Comparison of ENCODE assay signal across 23 mouse cellular contexts in the genomic region with DNA sequence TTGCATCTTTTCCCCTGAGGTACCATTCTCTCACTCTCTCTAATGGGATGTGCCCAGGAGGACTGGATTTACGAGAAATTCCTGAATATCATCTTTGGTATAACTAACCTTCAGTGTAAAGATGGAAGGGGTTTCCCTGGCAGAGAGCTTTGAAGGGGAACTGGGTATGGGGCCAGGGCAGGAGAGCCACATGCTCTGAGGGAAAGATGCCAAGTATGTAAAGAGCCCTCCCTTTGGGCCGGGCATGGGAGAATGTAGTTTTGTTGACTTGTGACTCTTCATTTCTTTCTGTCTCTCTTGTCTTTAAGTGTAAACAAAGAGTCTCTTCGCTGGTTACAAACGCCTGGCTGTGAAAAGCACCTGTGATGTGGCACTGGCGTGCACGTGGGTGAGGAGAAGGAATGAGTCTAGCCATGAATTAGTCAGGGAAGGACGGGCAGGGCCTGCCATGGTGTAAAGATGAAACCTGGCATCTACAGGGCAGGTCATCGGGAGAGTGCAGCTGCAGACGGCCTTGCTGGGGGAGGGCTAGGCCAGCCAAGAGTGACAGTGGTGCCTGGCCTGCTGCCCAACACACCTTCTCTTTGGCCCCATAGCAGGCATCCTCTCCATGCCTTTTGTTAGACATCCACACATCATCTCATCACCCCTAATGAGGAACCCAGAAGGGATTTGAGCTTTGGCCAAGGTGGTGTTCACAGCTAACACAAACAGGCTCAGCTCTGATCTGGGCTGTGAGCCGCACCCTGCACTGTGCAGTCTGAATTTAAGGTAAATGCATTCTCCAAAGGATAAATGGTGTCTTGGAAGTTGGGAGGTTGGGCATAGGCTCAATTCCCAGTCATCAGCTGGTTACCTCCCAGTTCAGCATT. TPM values are rescaled to one million over a fixed set of nuclear protein-coding genes. Genes with fewer than 3 reads are reported as not detected.
A peak's percentile ranks its signal among the peaks of the same experiment; 100 is the strongest.
DNase-seq lines count a peak whose midpoint lies in the region; ATAC-seq lines count a peak whose summit lies in the region.
"Had no signal": no experiment of that assay in that cellular context is flagged by ENCODE, and none has a peak within 500 bp of the region (broad histone marks: within the 10 kb centered on the region; RNA-seq: fewer than 3 reads in every experiment).

No protein-coding gene starts in this region.

- H3K4me3 ChIP-seq in hindbrain, embryonic 14.5 days (replicated peaks; ENCODE audit: low read length), result no peak overlapping the region
- no peak overlapping the region for H3K4me3 ChIP-seq in hindbrain, embryonic 10.5 days
- peak overlapping the region; percentile 70 for H3K4me3 ChIP-seq in megakaryocyte, embryonic 14.5 days (replicated peaks)
- H3K4me3 ChIP-seq: embryonic facial prominence, embryonic 10.5 days; gastrocnemius, adult 2 months; heart, embryonic 12.5 days had no signal

- H3K27ac ChIP-seq in hindbrain, embryonic 14.5 days, result 0 out of 2 replicates have a peak overlapping the region, but pooled peaks have one; percentile 11
- no peak overlapping the region for H3K27ac ChIP-seq in hindbrain, embryonic 10.5 days
- H3K27ac ChIP-seq: embryonic facial prominence, embryonic 10.5 days; gastrocnemius, adult 2 months had no signal

- H3K4me2 ChIP-seq in hindbrain, embryonic 14.5 days (replicated peaks), result no peak overlapping the region
- H3K4me2 ChIP-seq: heart, embryonic 12.5 days had no signal

- peaks cover 9% of the 10 kb centered on the region; the same call in 1 of the 2 replicates for H3K4me1 ChIP-seq in hindbrain, embryonic 14.5 days (replicated peaks; ENCODE audit: control insufficient read depth, insufficient read depth, low read length)
- H3K4me1 ChIP-seq in hindbrain, embryonic 10.5 days (replicated peaks), result no peaks in the 10 kb centered on the region
- H3K4me1 ChIP-seq in megakaryocyte, embryonic 14.5 days, result no peaks in the 10 kb centered on the region

- 73% methylated on average over 10 of the region's 10 CpGs for WGBS in hindbrain, embryonic 14.5 days
- WGBS in hindbrain, embryonic 10.5 days, result 88% methylated on average over 10 of the region's 10 CpGs

- H3K9me3 ChIP-seq in hindbrain, embryonic 14.5 days (ENCODE audit: control insufficient read depth, low read length), result no peaks in the 10 kb centered on the region
- 0 out of 2 replicates have a peak, but pooled peaks cover 4% of the 10 kb centered on the region for H3K9me3 ChIP-seq in hindbrain, embryonic 10.5 days
- H3K9me3 ChIP-seq in megakaryocyte, embryonic 14.5 days, result peaks cover 15% of the 10 kb centered on the region
- H3K9me3 ChIP-seq: embryonic facial prominence, embryonic 10.5 days had no signal

- no peaks in the 10 kb centered on the region for H3K27me3 ChIP-seq in hindbrain, embryonic 14.5 days (ENCODE audit: control insufficient read depth, insufficient read depth, low read length)
- no peaks in the 10 kb centered on the region for H3K27me3 ChIP-seq in hindbrain, embryonic 10.5 days (ENCODE audit: insufficient read depth, poor library complexity, severe bottlenecking)
- no peaks in the 10 kb centered on the region for H3K27me3 ChIP-seq in megakaryocyte, embryonic 14.5 days (replicated peaks)
- H3K27me3 ChIP-seq: heart, embryonic 12.5 days; Patski had no signal

- peak; percentile 35 to 38 for DNase-seq in cerebellum, postnatal 14 days
- no peak for DNase-seq in cerebellum, postnatal 4 days (ENCODE audit: low spot score in 2 of 2)
- DNase-seq in hindbrain, embryonic 14.5 days (ENCODE audit: low spot score), result no peak
- DNase-seq in hindbrain, embryonic 10.5 days (ENCODE audit: low spot score), result no peak
- DNase-seq: adrenal gland, adult 2 months; adrenal gland, postnatal 25 days; cerebellum, adult 2 months; cerebellum, postnatal 25 days; gastrocnemius, adult 2 months; gastrocnemius, postnatal 25 days; kidney, adult 11 months; kidney, adult 9 months had no signal

- no peak for ATAC-seq in hindbrain, embryonic 14.5 days (ENCODE audit: low FRiP score)
- ATAC-seq in megakaryocyte, adult 5-6 weeks (ENCODE audit: poor library complexity, severe bottlenecking), result no peak
- ATAC-seq in erythroid progenitor cell, adult 5-6 weeks (replicated peaks; ENCODE audit: low FRiP score, poor library complexity, severe bottlenecking), result no peak
- no peak for ATAC-seq in inflammation-experienced regulatory T-cells, adult 6 months
- ATAC-seq: Patski had no signal

- H3K36me3 ChIP-seq in hindbrain, embryonic 14.5 days (replicated peaks; ENCODE audit: control insufficient read depth, insufficient read depth), result peaks cover 2% of the 10 kb centered on the region; the same call in 1 of the 2 replicates
- no peaks in the 10 kb centered on the region for H3K36me3 ChIP-seq in hindbrain, embryonic 10.5 days
- H3K36me3 ChIP-seq in megakaryocyte, embryonic 14.5 days (replicated peaks; ENCODE audit: low read length), result peaks cover 95% of the 10 kb centered on the region
- H3K36me3 ChIP-seq: embryonic facial prominence, embryonic 10.5 days had no signal

- H3K9ac ChIP-seq in hindbrain, embryonic 14.5 days, result no peak overlapping the region
- H3K9ac ChIP-seq: heart, embryonic 12.5 days had no signal

RNA-seq across cellular contexts. Expression of gene Cacng5, which starts 40.6 kb away (rescaled TPM):
- 7.1 and 8.7 TPM in 2 replicates for polyA plus RNA-seq in hindbrain, embryonic 14.5 days (2014; fragmentation: Nextera tagmentation; extraction: Ambion mirVana)
- 0.66 and 1.2 TPM in 2 replicates for polyA plus RNA-seq in hindbrain, embryonic 10.5 days (2016; fragmentation: Nextera tagmentation; extraction: Ambion mirVana)
- not detected in 2 replicates for polyA plus RNA-seq in megakaryocyte, embryonic 14.5 days (2012; ENCODE audit: insufficient read depth, low replicate concordance)
- total RNA-seq in megakaryocyte, adult 5-6 weeks (2015), result not detected in 2 replicates
- total RNA-seq in megakaryocyte, adult 5-6 weeks (2017), result not detected in 2 replicates
- not detected in 2 replicates for total RNA-seq in erythroid progenitor cell, adult 5-6 weeks (2015; ENCODE audit: low replicate concordance)
- not detected in 2 replicates for total RNA-seq in erythroid progenitor cell, adult 5-6 weeks (2017; ENCODE audit: low replicate concordance)
- polyA plus RNA-seq in inflammation-experienced regulatory T-cells, adult 6 months (2017; shearing (Covaris generic)), result not detected
- total RNA-seq: granulocyte monocyte progenitor cell, adult 5-6 weeks; heart, adult 8-10 months; MEL had no signal
- polyA plus RNA-seq: C2C12; heart, embryonic 12.5 days; Patski had no signal

Comparison
In these comparisons a context has a peak if more than half of its experiments do, and no peak if none do; other contexts are left out.
1. DNase-seq: peak in cerebellum, postnatal 14 days (2 of 2); none in cerebellum, postnatal 4 days (0 of 2), hindbrain, embryonic 14.5 days (single experiment) and hindbrain, embryonic 10.5 days (single experiment).